In the genomic region with DNA sequence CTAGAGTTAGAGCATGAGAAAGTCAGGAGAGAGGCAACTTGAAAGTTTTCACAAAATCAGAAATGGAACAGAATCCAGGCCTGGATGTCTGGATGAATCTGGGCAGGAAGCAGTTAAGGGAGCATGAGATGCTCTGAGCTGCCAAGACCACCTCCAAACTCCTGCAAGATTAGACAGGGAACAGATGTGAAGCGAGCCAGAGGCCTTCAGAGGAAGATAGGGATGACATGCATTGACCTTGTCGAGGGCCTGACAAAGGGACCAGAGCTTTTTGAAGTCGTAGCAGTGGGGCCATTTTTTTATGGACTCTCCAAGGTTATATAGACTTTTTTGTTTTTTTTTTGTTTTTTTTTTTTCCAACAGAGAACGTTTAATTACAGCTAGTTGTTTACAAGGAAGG, we compare ENCODE assay signal across 18 mouse cellular contexts.
"Had no signal": no experiment of that assay in that cellular context is flagged by ENCODE, and none has a peak within 500 bp of the region (broad histone marks: within the 10 kb centered on the region; RNA-seq: fewer than 3 reads in every experiment).

No protein-coding gene starts in this region.

- H3K27ac ChIP-seq: left cerebral cortex, adult 2 months; liver, embryonic 13.5 days; midbrain, embryonic 12.5 days; midbrain, embryonic 15.5 days; neural tube, embryonic 12.5 days; neural tube, embryonic 15.5 days; stomach, postnatal 0 days had no signal

- H3K9me3 ChIP-seq: liver, embryonic 13.5 days; midbrain, embryonic 12.5 days; midbrain, embryonic 15.5 days; neural tube, embryonic 12.5 days; neural tube, embryonic 15.5 days had no signal

- DNase-seq: kidney, adult 9 months; kidney, postnatal 14 days; kidney, postnatal 4 days; liver, embryonic 13.5 days; lung, adult 2 months; lung, postnatal 14 days; lung, postnatal 4 days; right cerebral cortex, postnatal 14 days; right cerebral cortex, postnatal 4 days; thymus, adult 2 months; thymus, postnatal 14 days; thymus, postnatal 4 days had no signal

- ATAC-seq: midbrain, embryonic 15.5 days had no signal

- H3K4me3 ChIP-seq: left cerebral cortex, adult 2 months; liver, embryonic 13.5 days; midbrain, embryonic 12.5 days; midbrain, embryonic 15.5 days; neural tube, embryonic 12.5 days; neural tube, embryonic 15.5 days had no signal

- H3K9ac ChIP-seq: liver, embryonic 13.5 days; midbrain, embryonic 12.5 days; midbrain, embryonic 15.5 days; neural tube, embryonic 12.5 days; neural tube, embryonic 15.5 days had no signal

- H3K36me3 ChIP-seq: liver, embryonic 13.5 days; midbrain, embryonic 12.5 days; midbrain, embryonic 15.5 days; neural tube, embryonic 12.5 days; neural tube, embryonic 15.5 days had no signal

- H3K27me3 ChIP-seq: liver, embryonic 13.5 days; midbrain, embryonic 12.5 days; midbrain, embryonic 15.5 days; neural tube, embryonic 12.5 days; neural tube, embryonic 15.5 days had no signal

- H3K4me2 ChIP-seq: liver, embryonic 13.5 days; midbrain, embryonic 12.5 days; midbrain, embryonic 15.5 days; neural tube, embryonic 12.5 days; neural tube, embryonic 15.5 days had no signal

- H3K4me1 ChIP-seq: liver, embryonic 13.5 days; midbrain, embryonic 12.5 days; midbrain, embryonic 15.5 days; neural tube, embryonic 12.5 days; neural tube, embryonic 15.5 days had no signal
